Mouse (Mus musculus): Measurements from ENCODE around the gene Ankrd6.

Ankrd6 gene

DNA sequence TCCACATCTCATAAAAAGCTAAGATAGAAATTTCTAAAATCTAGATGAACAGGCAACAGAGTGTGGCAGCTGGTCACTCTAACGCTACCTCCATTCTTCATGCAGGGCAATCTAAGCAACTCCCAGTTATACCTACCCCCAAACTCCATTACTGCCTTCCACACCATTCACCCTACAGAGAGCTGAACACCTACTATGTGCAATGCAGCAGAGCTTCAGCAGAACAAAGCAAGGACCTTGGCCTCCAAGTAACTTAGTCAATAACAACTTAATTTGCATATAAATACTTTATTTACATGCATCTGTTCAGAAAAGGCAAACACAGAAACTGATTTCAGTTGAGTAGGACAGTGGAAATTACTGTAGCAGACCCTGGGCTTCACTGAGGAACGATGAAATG is 44.7 kb downstream of the Ankrd6 start:
- no peak for DNase-seq (ENCODE audit: low spot score in 2 of 2)

- DNase-seq (ENCODE audit: low spot score in 2 of 2), result no peak
Measured at GRCm38 (mm10) chr4:32905381-32905780, 45.3 kb downstream of the Ankrd6 start.

- no peak for DNase-seq (ENCODE audit: low spot score in 2 of 2)
Measured at GRCm38 (mm10) chr4:32903826-32904225, 46.8 kb downstream of the Ankrd6 start.

GRCm38 (mm10) chr4:32899051-32899450 is 51.6 kb downstream of the Ankrd6 start:
- no peak for DNase-seq (ENCODE audit: low spot score in 2 of 2)

DNA sequence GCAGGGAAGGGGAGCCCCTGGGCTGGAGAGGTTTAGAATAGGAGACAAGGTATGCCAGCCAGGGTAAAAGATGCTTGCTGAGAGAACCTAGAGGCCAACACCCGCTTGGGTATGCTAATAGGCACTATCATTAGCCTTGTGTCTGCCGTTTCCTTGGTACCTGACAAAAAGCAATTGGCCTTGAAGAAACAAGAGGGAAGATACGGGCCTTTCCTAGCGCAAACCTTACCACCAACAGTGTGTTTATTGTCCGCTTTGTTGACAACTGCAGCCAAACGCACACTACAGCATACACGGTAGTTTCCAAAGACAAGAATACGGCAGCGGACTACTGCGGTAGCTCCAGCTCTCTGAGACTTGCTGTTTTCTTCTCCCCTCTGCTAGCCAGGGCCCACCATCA is 59.3 kb downstream of the Ankrd6 start:
- DNase-seq (ENCODE audit: low spot score in 2 of 2), result no peak

- peak in 1 of 2 experiments; percentile 3 for DNase-seq (ENCODE audit: low spot score in 2 of 2)
Measured at GRCm38 (mm10) chr4:32890735-32891098, 59.9 kb downstream of the Ankrd6 start.

GRCm38 (mm10) chr4:32889996-32890734 is 60.5 kb downstream of the Ankrd6 start:
- peak in 1 of 2 experiments; percentile 4 for DNase-seq (ENCODE audit: low spot score in 2 of 2)

GRCm38 (mm10) chr4:32889246-32889645 is 61.4 kb downstream of the Ankrd6 start:
- DNase-seq (ENCODE audit: low spot score in 2 of 2), result no peak

DNA sequence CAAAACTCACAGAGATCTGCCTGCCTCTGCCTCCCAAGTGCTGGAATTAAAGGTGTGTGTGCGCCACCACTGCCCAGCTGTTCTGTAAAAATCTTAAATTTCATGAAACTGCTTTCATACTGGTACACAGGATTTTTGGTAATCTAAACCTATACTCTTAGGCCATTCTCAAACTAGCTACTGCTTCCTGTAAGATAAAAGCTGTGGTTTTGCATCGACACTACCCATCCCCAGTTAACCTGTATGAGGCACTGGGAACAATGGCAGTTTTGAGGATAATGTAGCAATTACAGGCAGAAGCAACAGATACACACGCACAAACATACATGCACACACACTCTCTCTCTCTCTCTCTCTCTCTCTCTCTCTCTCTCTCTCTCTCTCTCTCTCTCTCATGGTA is 64.2 kb downstream of the Ankrd6 start:
- DNase-seq (ENCODE audit: low spot score in 2 of 2), result no peak

DNA sequence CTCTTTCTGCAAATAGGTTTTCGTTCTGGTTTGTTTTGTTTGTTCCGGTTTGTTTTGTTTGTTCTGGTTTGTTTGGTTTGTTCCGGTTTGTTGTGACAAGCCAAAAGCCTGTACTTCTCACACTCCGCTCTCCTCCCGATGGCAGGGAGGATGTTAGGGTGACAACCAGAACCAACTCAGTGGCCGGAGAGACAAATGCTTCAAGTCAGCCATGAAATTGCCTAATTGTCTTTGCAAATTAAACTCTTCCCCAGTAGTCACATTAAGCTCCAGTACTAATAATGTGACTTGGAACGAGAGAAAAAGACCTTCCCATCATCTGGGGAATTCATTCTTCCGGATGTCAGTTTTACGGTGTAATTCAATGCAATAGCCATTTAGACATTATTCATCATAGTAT is 66.0 kb downstream of the Ankrd6 start:
- DNase-seq (ENCODE audit: low spot score in 2 of 2), result no peak

- DNase-seq (ENCODE audit: low spot score in 2 of 2), result no peak
Measured at GRCm38 (mm10) chr4:32881001-32881400, 69.6 kb downstream of the Ankrd6 start.

DNA sequence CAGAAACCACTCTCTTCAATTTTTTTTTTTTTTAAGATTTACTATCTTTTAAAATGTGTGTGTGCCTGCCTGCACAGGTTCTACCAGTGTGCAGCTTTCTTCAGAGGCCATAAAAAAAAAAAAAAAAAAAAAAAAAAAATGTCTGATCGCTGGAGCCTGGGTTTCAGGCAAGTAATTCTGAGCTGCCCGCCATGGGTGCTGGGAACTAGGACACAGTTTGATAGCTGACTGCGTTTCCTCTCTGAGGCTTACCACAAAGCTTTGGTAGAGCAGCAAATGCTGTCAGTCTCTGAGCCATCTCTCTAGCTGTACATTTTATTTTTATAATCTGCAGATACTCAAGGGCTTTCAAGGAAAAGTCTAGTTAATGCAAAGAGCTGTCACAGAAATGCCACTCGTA is 76.0 kb downstream of the Ankrd6 start:
- no peak for DNase-seq (ENCODE audit: low spot score in 2 of 2)

- no peak for DNase-seq (ENCODE audit: low spot score in 2 of 2)
Measured at GRCm38 (mm10) chr4:32872189-32872749, 78.4 kb downstream of the Ankrd6 start.

- no peak for DNase-seq (ENCODE audit: low spot score in 2 of 2)
Measured at GRCm38 (mm10) chr4:32869370-32869769, 81.3 kb downstream of the Ankrd6 start.

DNA sequence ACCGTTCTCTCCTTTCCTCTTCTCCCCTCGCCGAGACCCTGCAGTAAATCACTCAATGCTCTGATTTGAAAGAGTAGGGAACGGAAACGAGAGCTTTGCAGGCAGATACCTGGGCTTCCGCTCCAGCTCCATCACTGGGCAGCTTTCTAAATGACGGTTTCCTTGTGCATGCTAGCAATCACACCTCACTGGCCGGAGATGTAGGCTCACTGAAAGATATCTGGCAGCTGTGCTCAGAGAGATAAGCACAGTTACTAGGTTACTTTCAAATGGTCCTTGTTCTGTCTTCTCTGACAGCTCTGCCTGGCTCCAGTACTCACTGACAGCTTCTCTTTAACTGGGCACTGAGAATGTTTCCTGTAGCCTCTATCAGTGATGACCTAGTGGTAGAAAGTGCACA is 81.8 kb downstream of the Ankrd6 start:
- no peak for DNase-seq (ENCODE audit: low spot score in 2 of 2)

DNA sequence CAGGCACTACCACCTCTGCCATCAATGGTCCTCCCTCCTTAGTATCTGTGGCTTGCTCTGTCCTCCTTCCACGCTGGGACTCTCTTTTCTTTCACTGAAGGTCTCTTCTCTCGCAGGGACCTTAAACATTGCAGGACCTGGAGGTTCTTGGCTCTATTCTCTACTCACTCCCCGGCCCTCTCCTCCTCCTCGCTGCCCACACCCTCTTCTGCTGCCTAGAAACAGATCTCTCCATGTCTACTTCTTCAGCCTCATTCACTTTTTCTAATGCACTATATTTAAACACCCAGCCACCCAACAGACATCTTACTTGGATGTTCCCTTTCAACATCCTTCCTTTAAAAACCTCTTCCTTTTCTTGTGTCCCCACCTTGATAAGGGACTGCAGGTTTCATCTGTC is 82.2 kb downstream of the Ankrd6 start:
- no peak for DNase-seq (ENCODE audit: low spot score in 2 of 2)

- no peak for DNase-seq (ENCODE audit: low spot score in 2 of 2)
Measured at GRCm38 (mm10) chr4:32867460-32867859, 83.2 kb downstream of the Ankrd6 start.

DNA sequence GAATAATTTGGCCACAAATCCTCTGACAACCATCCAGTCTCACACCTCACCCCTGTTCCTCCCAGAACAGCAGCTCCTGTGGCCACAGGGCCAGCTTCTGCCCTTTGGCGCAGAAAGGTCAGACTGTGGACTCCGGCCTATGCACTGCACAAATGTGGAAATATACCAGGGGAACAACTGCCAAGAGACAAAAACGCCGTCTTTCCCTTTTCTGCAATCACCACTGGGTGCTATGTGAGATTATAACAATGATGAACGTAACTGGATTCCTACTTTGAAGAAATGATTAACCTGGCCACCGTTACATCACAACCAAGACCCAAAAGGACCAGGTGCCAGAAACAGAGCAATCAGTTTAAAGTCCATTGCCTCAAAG is 85.8 kb downstream of the Ankrd6 start:
- DNase-seq (ENCODE audit: low spot score in 2 of 2), result no peak

- DNase-seq (ENCODE audit: low spot score in 2 of 2), result no peak
Measured at GRCm38 (mm10) chr4:32864131-32864866, 86.3 kb downstream of the Ankrd6 start.

- no peak for DNase-seq (ENCODE audit: low spot score in 2 of 2)
Measured at GRCm38 (mm10) chr4:32863447-32864130, 87.1 kb downstream of the Ankrd6 start.

DNA sequence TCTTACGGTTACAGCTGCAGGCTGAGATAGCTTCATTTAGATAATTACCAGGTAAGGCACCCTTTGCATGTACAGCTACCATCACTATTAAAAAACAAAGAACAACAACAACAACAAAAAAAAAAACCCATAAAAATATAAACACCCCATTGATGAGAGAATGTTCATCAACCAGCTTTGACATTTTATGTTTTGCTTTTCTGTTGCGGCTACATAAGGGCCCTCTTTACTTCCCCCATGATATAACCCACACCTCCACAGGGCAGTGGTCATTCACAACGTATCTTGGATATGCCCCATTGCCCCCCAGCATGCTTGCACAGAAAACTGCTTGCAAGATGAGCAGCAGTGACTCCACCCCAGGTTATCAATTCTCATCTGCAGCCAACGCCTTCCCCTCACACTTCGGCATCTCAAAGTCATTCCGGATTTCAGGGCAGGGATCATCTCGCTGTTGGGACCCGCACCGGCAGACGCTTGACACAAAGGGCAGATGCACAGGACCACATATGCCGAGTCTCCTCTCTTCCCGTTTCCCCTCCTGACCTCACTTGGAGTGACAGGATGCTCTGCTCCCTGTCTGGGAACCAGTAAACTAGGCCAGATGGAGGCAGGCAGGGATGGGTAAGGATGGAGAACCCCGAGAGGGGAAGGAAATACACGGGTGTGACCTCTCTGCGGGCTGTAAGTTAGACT is 87.7 kb downstream of the Ankrd6 start:
- no peak for DNase-seq (ENCODE audit: low spot score in 2 of 2)

Data from urinary bladder, adult 18-20 months (tissue).